Mouse (Mus musculus): ENCODE data around the gene Tsc2. TPM values are rescaled to one million over a fixed set of nuclear protein-coding genes. Genes with fewer than 3 reads are reported as not detected.
"Not testable (repeated sequence)": the region's sequence is repeated elsewhere in the genome, so short reads cannot be mapped to it uniquely, and the experiment has no call there.

Tsc2 gene
- 43.4 and 47.9 TPM in 2 replicates for polyA plus RNA-seq (2015; fragmentation: Nextera tagmentation; extraction: Ambion mirVana)

DNA sequence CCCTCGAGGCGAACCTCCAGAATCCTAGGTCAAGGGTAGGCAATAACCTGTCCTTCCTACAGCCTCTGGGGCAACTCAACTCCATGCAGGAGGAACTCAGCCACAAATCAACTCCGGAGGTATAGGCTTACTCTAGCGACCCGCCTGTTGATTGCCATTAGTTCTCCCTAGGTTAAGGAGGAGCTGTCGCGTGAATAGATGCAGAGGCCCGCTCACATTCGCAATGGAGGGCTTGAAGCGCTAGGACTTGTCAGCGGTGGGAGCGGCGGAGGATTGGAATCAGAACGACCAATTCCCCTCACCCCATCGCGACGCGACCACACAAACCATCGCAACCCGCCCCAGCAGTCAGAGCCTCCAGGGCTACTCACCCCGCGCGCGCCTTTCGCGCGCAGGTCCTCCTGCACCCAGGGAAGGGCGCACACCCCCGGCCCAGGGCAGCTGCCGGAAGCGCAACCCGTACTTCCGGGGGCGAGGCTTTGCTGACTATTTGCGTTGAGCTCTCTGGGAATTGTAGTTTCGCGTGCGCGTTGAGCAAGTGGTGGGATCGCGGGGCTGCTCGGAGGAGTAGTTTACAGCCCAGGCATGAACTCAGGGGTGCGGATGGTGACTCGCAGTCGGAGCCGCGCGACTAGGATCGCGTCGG is at the start of gene Tsc2, which contains the start of gene Nthl1:
Gene Tsc2, minus strand, starts transcription at position 464 of the 646 bp plus-strand sequence.
Gene Nthl1, plus strand, starts transcription at position 514 of the 646 bp plus-strand sequence.
- peaks cover 46% of the 10 kb centered on the region for H3K4me1 ChIP-seq
- H3K4me3 ChIP-seq = peak within 1 kb of the TSS; percentile 68
- H3K4me2 ChIP-seq = peak within 1 kb of the TSS; percentile 96
- H3K9ac ChIP-seq = peak within 1 kb of the TSS; percentile 86
- ATAC-seq (ENCODE audit: extremely low read depth, insufficient number of reproducible peaks, low FRiP score, low TSS enrichment) = 0 out of 2 replicates have a peak, but pooled peaks have one; percentile 32
- H3K9me3 ChIP-seq = no peaks in the 10 kb centered on the region
- peak within 1 kb of the TSS; percentile 92 for H3K27ac ChIP-seq (replicated peaks)
- WGBS = 1% methylated on average over 51 of the region's 51 CpGs
- H3K36me3 ChIP-seq = peaks cover 38% of the 10 kb centered on the region
- peaks cover 27% of the 10 kb centered on the region for H3K27me3 ChIP-seq (replicated peaks)

DNA sequence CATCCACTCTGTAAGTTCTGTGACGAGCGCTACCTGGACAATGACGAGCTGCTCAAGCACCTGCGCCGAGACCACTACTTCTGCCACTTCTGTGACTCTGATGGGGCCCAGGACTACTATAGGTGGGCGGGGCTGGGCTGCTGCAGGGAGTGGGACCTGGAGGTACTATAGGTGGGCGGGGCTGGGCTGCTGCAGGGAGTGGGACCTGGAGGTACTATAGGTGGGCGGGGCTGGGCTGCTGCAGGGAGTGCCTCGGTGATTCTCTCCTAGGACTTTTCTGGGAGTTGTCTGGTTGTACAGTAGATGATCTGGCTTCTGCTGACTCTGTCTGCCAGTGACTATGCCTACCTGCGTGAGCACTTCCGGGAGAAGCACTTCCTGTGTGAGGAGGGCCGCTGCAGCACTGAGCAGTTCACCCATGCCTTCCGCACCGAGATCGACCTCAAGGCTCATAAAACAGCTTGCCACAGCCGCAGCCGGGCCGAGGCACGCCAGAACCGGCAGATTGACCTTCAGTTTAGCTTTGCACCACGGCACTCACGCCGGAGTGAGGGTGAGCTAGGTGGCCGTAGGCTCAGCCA is 45.2 kb upstream of the Tsc2 start:
- Histone ChIP-seq H3K4me1 (peaks cover 21% of the 10 kb centered on the region), H3K36me3 (peaks cover 64% of the 10 kb centered on the region), H3K4me3 (no peak overlapping the region), H3K27me3 (replicated peaks) (no peaks in the 10 kb centered on the region), H3K4me2 (no peak overlapping the region), H3K9ac (no peak overlapping the region), H3K27ac (replicated peaks) (no peak overlapping the region), H3K9me3 (no peaks in the 10 kb centered on the region)
- ATAC-seq (ENCODE audit: extremely low read depth, insufficient number of reproducible peaks, low FRiP score, low TSS enrichment) = no peak
- WGBS = 91% methylated on average over 24 of the region's 24 CpGs

- H3K9me3 ChIP-seq = no peaks in the 10 kb centered on the region
- H3K4me2 ChIP-seq = no peak overlapping the region
- no peak overlapping the region for H3K9ac ChIP-seq
- H3K4me3 ChIP-seq = no peak overlapping the region
- no peak for ATAC-seq (ENCODE audit: extremely low read depth, insufficient number of reproducible peaks, low FRiP score, low TSS enrichment)
- peaks cover 57% of the 10 kb centered on the region for H3K36me3 ChIP-seq
- WGBS = 90% methylated on average over 5 of the region's 5 CpGs
- H3K27ac ChIP-seq (replicated peaks) = no peak overlapping the region
- peaks cover 28% of the 10 kb centered on the region for H3K4me1 ChIP-seq
- H3K27me3 ChIP-seq (replicated peaks) = no peaks in the 10 kb centered on the region
These were observed 44.4 kb upstream of the Tsc2 start for GRCm38 (mm10) chr17:24676877-24677276.

DNA sequence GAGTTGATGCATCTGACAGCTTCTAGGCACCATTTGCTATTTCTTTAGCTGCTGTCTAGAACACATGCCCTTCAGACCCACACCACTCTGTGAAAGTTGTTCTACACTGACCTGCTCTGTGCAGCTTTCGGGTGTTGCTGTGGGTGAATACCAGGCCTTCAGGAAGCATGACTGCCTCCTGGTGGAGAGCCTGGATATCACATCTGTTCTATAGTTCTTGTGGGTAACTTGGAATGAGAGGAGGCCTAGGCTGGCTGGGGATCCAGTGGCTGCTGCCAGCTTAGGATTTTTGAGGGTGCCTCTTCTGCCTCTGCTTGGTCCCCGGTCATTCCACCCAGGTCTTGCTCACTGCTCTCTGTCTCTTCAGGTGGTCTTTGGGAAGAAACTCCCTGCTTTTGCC is 43.8 kb upstream of the Tsc2 start:
- H3K27me3 ChIP-seq (replicated peaks) = no peaks in the 10 kb centered on the region
- H3K9me3 ChIP-seq = no peaks in the 10 kb centered on the region
- no peak overlapping the region for H3K27ac ChIP-seq (replicated peaks)
- H3K4me2 ChIP-seq = no peak overlapping the region
- peaks cover 35% of the 10 kb centered on the region for H3K4me1 ChIP-seq
- 57% methylated on average over 2 of the region's 2 CpGs for WGBS
- H3K9ac ChIP-seq = 0 out of 2 replicates have a peak overlapping the region, but pooled peaks have one; percentile 2
- no peak overlapping the region for H3K4me3 ChIP-seq
- ATAC-seq (ENCODE audit: extremely low read depth, insufficient number of reproducible peaks, low FRiP score, low TSS enrichment) = no peak
- peaks cover 50% of the 10 kb centered on the region for H3K36me3 ChIP-seq

- Histone ChIP-seq H3K4me2 (no peak overlapping the region), H3K27me3 (replicated peaks) (no peaks in the 10 kb centered on the region), H3K27ac (replicated peaks) (no peak overlapping the region), H3K9ac (peak overlapping the region; percentile 56), H3K36me3 (peaks cover 31% of the 10 kb centered on the region), H3K4me3 (no peak overlapping the region), H3K9me3 (no peaks in the 10 kb centered on the region), H3K4me1 (peaks cover 47% of the 10 kb centered on the region)
- ATAC-seq (ENCODE audit: extremely low read depth, insufficient number of reproducible peaks, low FRiP score, low TSS enrichment) = no peak
- 68% methylated on average over 7 of the region's 7 CpGs for WGBS
These were observed 41.8 kb upstream of the Tsc2 start for GRCm38 (mm10) chr17:24674277-24674676.

GRCm38 (mm10) chr17:24672141-24672540 is 39.7 kb upstream of the Tsc2 start:
- no peaks in the 10 kb centered on the region for H3K27me3 ChIP-seq (replicated peaks)
- H3K9ac ChIP-seq = peak overlapping the region; percentile 98
- H3K4me3 ChIP-seq = no peak overlapping the region; the same call in 1 of the 2 replicates
- 28% methylated on average over 5 of the region's 5 CpGs for WGBS
- peaks cover 54% of the 10 kb centered on the region for H3K4me1 ChIP-seq
- H3K27ac ChIP-seq (replicated peaks) = no peak overlapping the region
- peaks cover 10% of the 10 kb centered on the region for H3K36me3 ChIP-seq
- no peaks in the 10 kb centered on the region for H3K9me3 ChIP-seq
- no peak for ATAC-seq (ENCODE audit: extremely low read depth, insufficient number of reproducible peaks, low FRiP score, low TSS enrichment)
- H3K4me2 ChIP-seq = peak overlapping the region; percentile 85

- 0 out of 2 replicates have a peak, but pooled peaks cover under 1% of the 10 kb centered on the region for H3K27me3 ChIP-seq (replicated peaks)
- H3K9me3 ChIP-seq = no peaks in the 10 kb centered on the region
- H3K27ac ChIP-seq (replicated peaks) = no peak overlapping the region
- no peak for ATAC-seq (ENCODE audit: extremely low read depth, insufficient number of reproducible peaks, low FRiP score, low TSS enrichment)
- peak overlapping the region; percentile 98 for H3K9ac ChIP-seq
- H3K4me3 ChIP-seq = peak overlapping the region; percentile 87; the same call in 1 of the 2 replicates
- H3K4me1 ChIP-seq = peaks cover 54% of the 10 kb centered on the region
- H3K4me2 ChIP-seq = peak overlapping the region; percentile 85
- WGBS = 70% methylated on average over 5 of the region's 5 CpGs
- H3K36me3 ChIP-seq = peaks cover 3% of the 10 kb centered on the region; the same call in 1 of the 2 replicates
These were observed 38.9 kb upstream of the Tsc2 start for GRCm38 (mm10) chr17:24671346-24671745.

DNA sequence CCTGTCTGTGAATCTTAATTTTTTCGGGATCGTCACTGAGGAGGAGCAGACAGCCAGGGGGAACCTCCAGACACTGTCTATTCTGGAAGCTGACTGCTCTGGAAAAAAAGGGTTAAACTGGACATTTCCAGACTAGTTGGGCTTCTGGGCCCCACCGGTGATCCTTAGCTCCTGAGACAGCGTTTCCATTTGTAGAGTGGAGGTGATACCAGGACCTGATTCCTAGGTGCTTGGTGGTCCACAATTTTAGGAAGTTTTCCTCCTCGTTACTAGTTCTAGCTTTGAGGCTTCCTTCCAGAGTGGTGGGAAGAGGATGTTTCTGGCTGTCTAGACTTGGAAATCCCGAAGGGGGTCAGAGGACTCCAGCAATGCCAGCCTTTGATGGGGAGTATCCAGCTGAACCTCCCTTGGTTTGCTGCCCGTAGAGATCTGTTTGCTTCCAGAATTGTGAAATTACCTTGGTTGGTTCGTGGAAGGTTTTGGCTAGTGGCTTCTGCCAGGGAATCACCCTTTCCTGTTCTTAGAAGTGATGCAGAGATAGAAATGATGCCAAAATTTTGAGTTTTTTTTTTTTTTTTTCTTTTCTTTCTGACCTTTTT is 37.9 kb upstream of the Tsc2 start:
- no peak for ATAC-seq (ENCODE audit: extremely low read depth, insufficient number of reproducible peaks, low FRiP score, low TSS enrichment)
- Histone ChIP-seq H3K27me3 (replicated peaks) (0 out of 2 replicates have a peak, but pooled peaks cover 7% of the 10 kb centered on the region), H3K27ac (replicated peaks) (peak overlapping the region; percentile 85), H3K4me1 (peaks cover 47% of the 10 kb centered on the region), H3K4me2 (peak overlapping the region; percentile 85), H3K36me3 (peaks cover 3% of the 10 kb centered on the region; the same call in 1 of the 2 replicates), H3K9me3 (no peaks in the 10 kb centered on the region), H3K4me3 (peak overlapping the region; percentile 87), H3K9ac (peak overlapping the region; percentile 98)
- WGBS = 9% methylated on average over 8 of the region's 8 CpGs

GRCm38 (mm10) chr17:24669545-24670245 is 37.3 kb upstream of the Tsc2 start, which contains the start of gene Zfp598:
Zfp598 (plus strand) TSS chr17:24669687.
- peak within 1 kb of the TSS; percentile 87 for H3K4me3 ChIP-seq
- peak within 1 kb of the TSS; percentile 98 for H3K9ac ChIP-seq
- no peaks in the 10 kb centered on the region for H3K9me3 ChIP-seq
- peaks cover 3% of the 10 kb centered on the region; the same call in 1 of the 2 replicates for H3K36me3 ChIP-seq
- under 1% methylated on average over 67 of the region's 80 CpGs for WGBS
- ATAC-seq (ENCODE audit: extremely low read depth, insufficient number of reproducible peaks, low FRiP score, low TSS enrichment) = peak; percentile 97
- peak within 1 kb of the TSS; percentile 85 for H3K4me2 ChIP-seq
- peak within 1 kb of the TSS; percentile 85 for H3K27ac ChIP-seq (replicated peaks)
- 0 out of 2 replicates have a peak, but pooled peaks cover 8% of the 10 kb centered on the region for H3K27me3 ChIP-seq (replicated peaks)
- peaks cover 46% of the 10 kb centered on the region for H3K4me1 ChIP-seq

- 9% methylated on average over 15 of the region's 15 CpGs for WGBS
- Histone ChIP-seq H3K4me3 (peak overlapping the region; percentile 87), H3K9ac (peak overlapping the region; percentile 98), H3K4me1 (peaks cover 44% of the 10 kb centered on the region), H3K27ac (replicated peaks) (peak overlapping the region; percentile 85), H3K4me2 (peak overlapping the region; percentile 85)
- H3K27me3 ChIP-seq (replicated peaks); ATAC-seq (ENCODE audit: extremely low read depth, insufficient number of reproducible peaks, low FRiP score, low TSS enrichment); H3K9me3 ChIP-seq; H3K36me3 ChIP-seq: not testable (repeated sequence)
These were observed 36.7 kb upstream of the Tsc2 start for GRCm38 (mm10) chr17:24669214-24669544.

GRCm38 (mm10) chr17:24667416-24667815 is 35.0 kb upstream of the Tsc2 start:
- Histone ChIP-seq H3K9ac (no peak overlapping the region), H3K4me1 (peaks cover 31% of the 10 kb centered on the region), H3K4me2 (no peak overlapping the region), H3K9me3 (no peaks in the 10 kb centered on the region), H3K27me3 (replicated peaks) (peaks cover 11% of the 10 kb centered on the region), H3K27ac (replicated peaks) (no peak overlapping the region), H3K4me3 (no peak overlapping the region), H3K36me3 (no peaks in the 10 kb centered on the region)
- 22% methylated on average over 6 of the region's 6 CpGs for WGBS
- ATAC-seq (ENCODE audit: extremely low read depth, insufficient number of reproducible peaks, low FRiP score, low TSS enrichment) = no peak

Data from heart, embryonic 13.5 days (tissue).